Mouse (Mus musculus) liver, embryonic 13.5 days (tissue): ENCODE data around the gene Lin7b. TPM values are rescaled to one million over a fixed set of nuclear protein-coding genes. Genes with fewer than 3 reads are reported as not detected.
"Not testable (repeated sequence)": the region's sequence is repeated elsewhere in the genome, so short reads cannot be mapped to it uniquely, and the experiment has no call there.

Experiments
- ATAC-seq: fragments of 200-750 bp; cut with Nextera tagmentation; 2 replicates; pipeline ENCODE4 v1.8.0; 2017; ENCODE audit warnings: low read depth, mild to moderate bottlenecking, moderate number of reproducible peaks, moderate library complexity
- DNase-seq: peaks from one replicate; pipeline ENCODE4 v3.0.0; 2022
- H3K27ac ChIP-seq: fragments of 300-500 bp; sonication (generic); 2 replicates; pipeline ENCODE4 v1.5.1; 2015; ENCODE audit warnings: moderate library complexity, mild to moderate bottlenecking, inconsistent platforms
- H3K27me3 ChIP-seq: fragments of 300-500 bp; sonication (generic); 2 replicates; pipeline ENCODE4 v1.6.1; 2015; ENCODE audit warnings: mild to moderate bottlenecking, inconsistent platforms
- H3K36me3 ChIP-seq: fragments of 300-500 bp; sonication (generic); 2 replicates; pipeline ENCODE4 v1.6.1; 2015; ENCODE audit warnings: mild to moderate bottlenecking, inconsistent platforms
- H3K4me1 ChIP-seq: fragments of 300-500 bp; sonication (generic); replicated peaks from 2 replicates; pipeline ENCODE4 v1.6.1; 2015; ENCODE audit warnings: inconsistent platforms
- H3K4me2 ChIP-seq: fragments of 300-500 bp; sonication (generic); 2 replicates; pipeline ENCODE4 v1.6.1; 2015; ENCODE audit warnings: inconsistent platforms, mild to moderate bottlenecking, moderate library complexity
- H3K4me3 ChIP-seq: fragments of 300-500 bp; sonication (generic); replicated peaks from 2 replicates; pipeline ENCODE4 v1.5.1; 2015; ENCODE audit warnings: mild to moderate bottlenecking, inconsistent platforms
- H3K9ac ChIP-seq: fragments of 300-500 bp; sonication (generic); 2 replicates; pipeline ENCODE4 v1.6.1; 2015; ENCODE audit warnings: mild to moderate bottlenecking, inconsistent platforms
- H3K9me3 ChIP-seq: fragments of 300-500 bp; sonication (generic); replicated peaks from 2 replicates; pipeline ENCODE4 v1.6.1; 2016; ENCODE audit warnings: inconsistent platforms
- WGBS: fragments of 180-500 bp; shearing (Covaris S2); methylation state at CpG from one replicate; pipeline ENCODE4 v1.1.7; 2015; ENCODE audit not compliant: insufficient replicate concordance; 5-methylcytosine and 5-hydroxymethylcytosine counted together
- polyA plus RNA-seq: library from polyadenylated mRNA; unstranded; fragments of >200 nt; fragmentation: Nextera tagmentation; extraction: Ambion mirVana; gene quantifications from 2 replicates; pipeline ENCODE4 v1.2.1, GENCODE M21; 2015

Lin7b gene
- polyA plus RNA-seq, 1 experiment from 2014 or later: not detected

GRCm38 (mm10) chr7:45407836-45408235 lies 37.5 kb upstream of the Lin7b start:
- no peak for DNase-seq
- H3K4me3 ChIP-seq: no peak overlapping the region
- no peak overlapping the region for H3K4me2 ChIP-seq
- 65% methylated on average over 10 of the region's 10 CpGs for WGBS
- H3K27ac ChIP-seq: no peak overlapping the region
- H3K27me3 ChIP-seq: peaks cover 80% of the 10 kb centered on the region
- H3K4me1 ChIP-seq: peaks cover 16% of the 10 kb centered on the region
- H3K36me3 ChIP-seq: no peaks in the 10 kb centered on the region
- no peak for ATAC-seq
- no peaks in the 10 kb centered on the region for H3K9me3 ChIP-seq
- H3K9ac ChIP-seq: no peak overlapping the region

- Histone ChIP-seq H3K36me3 (no peaks in the 10 kb centered on the region), H3K4me1 (peaks cover 16% of the 10 kb centered on the region), H3K9ac (no peak overlapping the region), H3K9me3 (no peaks in the 10 kb centered on the region), H3K4me2 (peak overlapping the region; percentile 58), H3K27me3 (peaks cover 75% of the 10 kb centered on the region), H3K27ac (no peak overlapping the region), H3K4me3 (peak overlapping the region; percentile 44)
- ATAC-seq: no peak
- no peak for DNase-seq
- 2% methylated on average over 113 of the region's 114 CpGs for WGBS
These were observed 36.1 kb upstream of the Lin7b start for GRCm38 (mm10) chr7:45406157-45407156.

- Histone ChIP-seq H3K9ac (no peak within 1 kb of the TSS), H3K4me2 (peak within 1 kb of the TSS; percentile 58), H3K36me3 (no peaks in the 10 kb centered on the region), H3K9me3 (no peaks in the 10 kb centered on the region), H3K27me3 (peaks cover 66% of the 10 kb centered on the region), H3K4me3 (peak within 1 kb of the TSS; percentile 44), H3K4me1 (peaks cover 16% of the 10 kb centered on the region), H3K27ac (no peak within 1 kb of the TSS)
- ATAC-seq (peak; percentile 43; the same call in 1 of the 2 replicates), DNase-seq (peak; percentile 48)
- 10% methylated on average over 28 of the region's 28 CpGs for WGBS
These were observed 35.0 kb upstream of the Lin7b start, which contains the start of gene Kcna7 for GRCm38 (mm10) chr7:45405091-45406075. Gene Kcna7 (plus strand): TSS chr7:45405653.

- no peaks in the 10 kb centered on the region for H3K36me3 ChIP-seq
- peaks cover 16% of the 10 kb centered on the region for H3K4me1 ChIP-seq
- H3K27ac ChIP-seq: no peak overlapping the region
- H3K9ac ChIP-seq: no peak overlapping the region
- no peaks in the 10 kb centered on the region for H3K9me3 ChIP-seq
- 39% methylated on average over 6 of the region's 6 CpGs for WGBS
- DNase-seq: peak; percentile 44
- no peak overlapping the region for H3K4me2 ChIP-seq
- H3K27me3 ChIP-seq: peaks cover 49% of the 10 kb centered on the region
- ATAC-seq: 0 out of 2 replicates have a peak, but pooled peaks have one; percentile 23
- H3K4me3 ChIP-seq: no peak overlapping the region
These were observed 33.3 kb upstream of the Lin7b start for GRCm38 (mm10) chr7:45403532-45404261.

GRCm38 (mm10) chr7:45401521-45402085 lies 31.2 kb upstream of the Lin7b start:
- DNase-seq (no peak), ATAC-seq (no peak)
- no peak overlapping the region for H3K4me2 ChIP-seq
- H3K9ac ChIP-seq: no peak overlapping the region
- no peaks in the 10 kb centered on the region for H3K9me3 ChIP-seq
- H3K4me3 ChIP-seq: no peak overlapping the region
- H3K4me1 ChIP-seq: peaks cover 19% of the 10 kb centered on the region
- H3K27ac ChIP-seq: no peak overlapping the region
- peaks cover 28% of the 10 kb centered on the region for H3K27me3 ChIP-seq
- 59% methylated on average over 10 of the region's 10 CpGs for whole genome bisulfite sequencing
- H3K36me3 ChIP-seq: no peaks in the 10 kb centered on the region

- no peaks in the 10 kb centered on the region for H3K9me3 ChIP-seq
- peaks cover 4% of the 10 kb centered on the region; the same call in 1 of the 2 replicates for H3K27me3 ChIP-seq
- peak overlapping the region; percentile 40; the same call in 1 of the 2 replicates for H3K9ac ChIP-seq
- H3K36me3 ChIP-seq: peaks cover 25% of the 10 kb centered on the region
- 49% methylated on average over 2 of the region's 2 CpGs for WGBS
- peak overlapping the region; percentile 75; the same call in 1 of the 2 replicates for H3K4me2 ChIP-seq
- no peak overlapping the region for H3K4me3 ChIP-seq
- peaks cover 37% of the 10 kb centered on the region for H3K4me1 ChIP-seq
- ATAC-seq (no peak), DNase-seq (no peak)
- H3K27ac ChIP-seq: peak overlapping the region; percentile 21; the same call in 1 of the 2 replicates
These were observed 26.4 kb upstream of the Lin7b start for GRCm38 (mm10) chr7:45396787-45397186.

- H3K4me1 ChIP-seq: peaks cover 37% of the 10 kb centered on the region
- ATAC-seq: peak; percentile 27
- peaks cover 29% of the 10 kb centered on the region for H3K36me3 ChIP-seq
- WGBS: 2% methylated on average over 3 of the region's 3 CpGs
- H3K4me2 ChIP-seq: peak overlapping the region; percentile 75
- H3K27ac ChIP-seq: peak overlapping the region; percentile 95
- not testable (repeated sequence) for H3K9me3 ChIP-seq, DNase-seq, H3K27me3 ChIP-seq
- H3K9ac ChIP-seq: peak overlapping the region; percentile 71
- peak overlapping the region; percentile 84 for H3K4me3 ChIP-seq
These were observed 26.0 kb upstream of the Lin7b start for GRCm38 (mm10) chr7:45396337-45396775.

GRCm38 (mm10) chr7:45395578-45396336 lies 25.4 kb upstream of the Lin7b start, which contains the start of gene Snrnp70:
Gene Snrnp70 (minus strand): TSS chr7:45395742.
- no peaks in the 10 kb centered on the region for H3K27me3 ChIP-seq
- H3K9ac ChIP-seq: peak within 1 kb of the TSS; percentile 92
- H3K4me1 ChIP-seq: peaks cover 37% of the 10 kb centered on the region
- peaks cover 34% of the 10 kb centered on the region for H3K36me3 ChIP-seq
- H3K4me2 ChIP-seq: peak within 1 kb of the TSS; percentile 92
- H3K27ac ChIP-seq: peak within 1 kb of the TSS; percentile 95
- peak within 1 kb of the TSS; percentile 84 for H3K4me3 ChIP-seq
- WGBS: under 1% methylated on average over 60 of the region's 60 CpGs
- no peaks in the 10 kb centered on the region for H3K9me3 ChIP-seq
- DNase-seq (peak; percentile 100), ATAC-seq (peak; percentile 96)

- Histone ChIP-seq H3K9me3 (no peaks in the 10 kb centered on the region), H3K27me3 (no peaks in the 10 kb centered on the region), H3K36me3 (peaks cover 40% of the 10 kb centered on the region), H3K4me3 (peak overlapping the region; percentile 84), H3K4me1 (peaks cover 37% of the 10 kb centered on the region), H3K9ac (peak overlapping the region; percentile 92), H3K4me2 (peak overlapping the region; percentile 92), H3K27ac (peak overlapping the region; percentile 95)
- DNase-seq (no peak), ATAC-seq (peak; percentile 74)
- WGBS: 0% methylated on average over 19 of the region's 20 CpGs
These were observed 24.8 kb upstream of the Lin7b start for GRCm38 (mm10) chr7:45395129-45395541.
